Mouse (Mus musculus): ENCODE measurements around the gene Stab1. TPM values are rescaled to one million over a fixed set of nuclear protein-coding genes. Genes with fewer than 3 reads are reported as not detected.
A peak's percentile ranks its signal among the peaks of the same experiment; 100 is the strongest.

Stab1 gene
- polyA plus RNA-seq, 1 experiment from 2014 or later = 49.5 TPM

DNA sequence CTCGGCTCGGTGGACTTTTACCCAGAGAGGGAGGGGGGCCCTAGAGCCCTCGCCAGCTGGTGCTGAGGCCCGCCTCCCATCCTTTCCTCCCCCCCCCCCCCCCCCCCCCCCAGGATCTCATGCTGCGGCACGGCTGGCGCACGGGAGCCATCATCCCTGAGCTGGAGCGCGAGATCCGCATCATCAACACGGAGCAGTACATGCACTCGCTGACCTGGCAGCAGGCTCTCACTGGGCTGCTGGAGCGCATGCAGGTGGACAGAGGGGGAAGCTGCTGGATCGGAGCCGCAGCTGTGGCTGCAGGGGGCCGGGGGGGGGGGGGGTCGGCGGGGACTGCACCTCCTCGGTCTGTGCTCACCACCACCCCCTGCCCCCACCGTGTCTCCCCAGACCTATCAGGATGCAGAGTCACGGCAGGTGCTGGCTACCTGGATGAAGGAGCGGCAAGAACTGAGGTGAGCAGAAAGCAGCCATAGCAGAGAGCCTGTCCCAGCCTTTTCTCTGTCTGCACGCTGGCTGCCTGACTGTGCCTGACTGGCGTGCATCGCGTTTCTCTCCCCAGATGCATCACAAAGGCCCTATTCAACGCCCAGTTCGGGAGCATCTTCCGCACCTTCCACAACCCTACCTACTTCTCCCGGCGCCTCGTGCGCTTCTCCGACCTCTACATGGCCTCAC lies 30.1 kb downstream of the Stab1 start:
- Histone ChIP-seq H3K27me3 (replicated peaks) (no peaks in the 10 kb centered on the region), H3K4me1 (peaks cover 23% of the 10 kb centered on the region), H3K9me3 (0 out of 2 replicates have a peak, but pooled peaks cover 5% of the 10 kb centered on the region), H3K9ac (no peak overlapping the region), H3K36me3 (peaks cover 100% of the 10 kb centered on the region), H3K4me2 (no peak overlapping the region), H3K27ac (replicated peaks) (peak overlapping the region; percentile 63; the same call in 1 of the 2 replicates), H3K4me3 (no peak overlapping the region)
- WGBS = 83% methylated on average over 23 of the region's 35 CpGs
- no peak for ATAC-seq (ENCODE audit: extremely low read depth, insufficient number of reproducible peaks, low FRiP score, low TSS enrichment)

DNA sequence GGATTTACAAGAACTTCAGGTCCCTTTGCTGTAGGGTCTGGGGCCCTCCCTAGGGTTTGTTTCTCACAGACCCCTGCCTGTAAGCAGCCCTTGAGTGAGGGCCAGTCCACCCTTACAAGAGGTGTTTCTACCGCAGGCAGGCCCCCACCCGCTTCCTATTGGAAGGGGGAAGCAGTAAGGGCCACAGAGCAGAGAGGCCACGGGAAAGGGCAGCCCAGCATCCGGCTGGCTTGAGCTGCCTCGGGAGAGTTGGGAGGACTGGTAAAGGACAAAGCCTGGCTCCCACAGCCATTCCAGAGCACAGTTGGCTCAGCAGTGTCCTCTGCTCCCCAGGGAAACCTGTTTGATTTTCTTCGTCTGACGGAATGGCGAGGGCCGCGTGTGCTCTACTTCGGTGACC lies 30.6 kb downstream of the Stab1 start:
- Histone ChIP-seq H3K4me3 (no peak overlapping the region), H3K4me1 (peaks cover 29% of the 10 kb centered on the region), H3K9me3 (0 out of 2 replicates have a peak, but pooled peaks cover 4% of the 10 kb centered on the region), H3K27ac (replicated peaks) (peak overlapping the region; percentile 63), H3K4me2 (no peak overlapping the region), H3K9ac (no peak overlapping the region), H3K27me3 (replicated peaks) (no peaks in the 10 kb centered on the region), H3K36me3 (peaks cover 96% of the 10 kb centered on the region)
- ATAC-seq (ENCODE audit: extremely low read depth, insufficient number of reproducible peaks, low FRiP score, low TSS enrichment) = no peak
- WGBS = 78% methylated on average over 11 of the region's 11 CpGs

DNA sequence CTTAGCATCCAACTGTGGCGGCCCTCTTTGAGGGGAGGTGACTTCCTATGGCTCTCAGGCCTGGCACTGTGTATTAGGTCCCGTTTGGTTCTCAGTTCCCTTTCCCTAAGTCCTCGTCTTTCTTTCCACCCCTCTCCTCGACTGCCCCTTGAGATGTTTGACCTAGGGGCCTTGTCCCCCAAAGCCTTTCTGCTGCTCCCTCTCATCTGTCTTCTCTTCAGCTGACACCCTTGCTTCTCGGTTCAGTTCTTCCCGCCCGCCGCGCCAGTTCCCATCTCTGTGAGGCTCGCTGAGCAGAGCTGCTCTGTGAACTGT lies 31.2 kb downstream of the Stab1 start:
- H3K4me3 ChIP-seq = no peak overlapping the region
- H3K9ac ChIP-seq = 0 out of 2 replicates have a peak overlapping the region, but pooled peaks have one; percentile 28
- no peaks in the 10 kb centered on the region for H3K9me3 ChIP-seq
- no peaks in the 10 kb centered on the region for H3K27me3 ChIP-seq (replicated peaks)
- 73% methylated on average over 10 of the region's 10 CpGs for WGBS
- no peak for ATAC-seq (ENCODE audit: extremely low read depth, insufficient number of reproducible peaks, low FRiP score, low TSS enrichment)
- H3K4me2 ChIP-seq = no peak overlapping the region
- H3K27ac ChIP-seq (replicated peaks) = peak overlapping the region; percentile 63
- H3K4me1 ChIP-seq = peaks cover 34% of the 10 kb centered on the region
- peaks cover 90% of the 10 kb centered on the region for H3K36me3 ChIP-seq

DNA sequence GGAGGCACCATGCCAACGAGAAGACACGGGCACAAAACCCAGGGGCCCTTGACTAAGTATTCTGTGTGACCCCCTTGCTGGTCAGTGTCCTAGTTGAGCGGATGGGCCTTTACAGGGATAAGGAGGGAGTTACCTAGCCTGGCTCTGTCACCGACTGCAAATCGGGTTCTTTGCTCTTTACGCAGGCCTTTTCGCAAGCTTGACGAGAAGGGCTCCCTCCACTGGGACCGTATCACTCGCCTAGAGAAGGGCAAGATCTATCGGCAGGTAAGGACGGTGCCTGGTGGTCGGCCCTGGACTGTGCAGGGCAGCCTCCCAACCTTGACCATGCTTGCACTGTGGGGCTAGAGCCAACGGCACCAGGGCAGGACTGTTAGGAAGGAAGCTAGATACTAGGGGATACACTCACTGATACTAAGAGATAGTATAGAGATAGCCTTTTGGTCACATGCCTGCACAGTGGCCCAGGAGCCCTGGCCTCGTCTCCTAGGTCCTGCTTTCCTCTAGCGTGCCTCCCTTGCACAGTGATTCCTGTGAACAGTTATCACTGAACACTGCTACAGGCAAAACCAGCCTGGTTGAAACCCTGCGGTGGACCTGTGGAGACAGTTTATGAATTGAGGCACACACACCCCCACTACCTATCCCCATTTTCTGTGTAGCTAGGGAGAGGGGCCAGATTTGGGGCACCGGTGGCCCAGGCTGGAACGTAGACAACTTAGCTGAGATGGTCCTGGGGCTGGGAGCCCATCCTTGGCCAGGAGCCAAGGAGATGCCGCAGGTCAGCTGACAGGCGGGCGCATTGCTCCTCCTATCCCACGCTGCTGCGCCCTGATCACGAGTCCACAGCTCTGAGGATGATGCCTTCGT lies 31.8 kb downstream of the Stab1 start:
- 86% methylated on average over 26 of the region's 26 CpGs for WGBS
- Histone ChIP-seq H3K4me1 (peaks cover 40% of the 10 kb centered on the region), H3K9ac (no peak overlapping the region), H3K27ac (replicated peaks) (peak overlapping the region; percentile 63; the same call in 1 of the 2 replicates), H3K36me3 (peaks cover 84% of the 10 kb centered on the region), H3K4me3 (no peak overlapping the region), H3K4me2 (no peak overlapping the region), H3K27me3 (replicated peaks) (no peaks in the 10 kb centered on the region), H3K9me3 (no peaks in the 10 kb centered on the region)
- ATAC-seq (ENCODE audit: extremely low read depth, insufficient number of reproducible peaks, low FRiP score, low TSS enrichment) = no peak

DNA sequence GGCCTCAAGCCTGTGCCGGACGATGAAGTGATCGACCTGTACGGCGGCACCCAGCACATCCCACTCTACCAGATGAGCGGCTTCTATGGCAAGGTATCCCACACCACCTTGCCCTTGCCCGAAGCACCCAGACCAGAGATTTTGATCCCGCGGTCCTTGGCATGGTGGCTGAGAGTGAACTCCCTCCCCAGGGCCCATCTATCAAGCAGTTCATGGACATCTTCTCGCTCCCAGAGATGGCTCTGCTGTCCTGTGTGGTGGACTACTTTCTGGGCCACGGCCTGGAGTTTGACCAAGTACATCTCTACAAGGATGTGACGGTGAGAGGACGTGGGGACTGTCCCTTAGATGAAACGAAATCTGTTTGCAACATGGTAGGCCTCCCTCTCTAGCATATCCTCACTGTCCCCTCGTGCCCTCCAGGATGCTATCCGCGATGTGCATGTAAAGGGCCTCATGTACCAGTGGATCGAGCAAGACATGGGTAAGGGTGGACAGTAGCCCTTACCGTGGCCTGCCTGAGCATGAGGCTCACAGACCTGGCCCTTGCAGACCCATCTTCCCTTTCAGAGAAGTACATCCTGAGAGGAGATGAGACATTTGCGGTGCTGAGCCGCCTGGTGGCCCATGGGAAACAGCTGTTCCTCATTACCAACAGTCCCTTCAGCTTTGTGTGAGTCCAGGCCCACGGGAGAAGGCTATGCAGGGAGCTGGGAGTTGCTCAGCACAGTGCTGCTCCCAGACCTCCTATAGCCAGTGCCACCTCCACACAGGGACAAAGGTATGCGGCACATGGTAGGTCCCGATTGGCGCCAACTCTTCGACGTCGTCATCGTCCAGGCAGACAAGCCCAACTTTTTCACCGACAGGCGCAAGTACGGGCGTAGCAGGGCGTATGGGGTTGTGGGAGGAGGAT lies 32.7 kb downstream of the Stab1 start:
- Histone ChIP-seq H3K4me3 (no peak overlapping the region), H3K27ac (replicated peaks) (no peak overlapping the region), H3K4me1 (peaks cover 41% of the 10 kb centered on the region), H3K27me3 (replicated peaks) (no peaks in the 10 kb centered on the region), H3K36me3 (peaks cover 75% of the 10 kb centered on the region), H3K9me3 (no peaks in the 10 kb centered on the region), H3K9ac (no peak overlapping the region), H3K4me2 (no peak overlapping the region)
- WGBS = 92% methylated on average over 34 of the region's 34 CpGs
- ATAC-seq (ENCODE audit: extremely low read depth, insufficient number of reproducible peaks, low FRiP score, low TSS enrichment) = no peak

DNA sequence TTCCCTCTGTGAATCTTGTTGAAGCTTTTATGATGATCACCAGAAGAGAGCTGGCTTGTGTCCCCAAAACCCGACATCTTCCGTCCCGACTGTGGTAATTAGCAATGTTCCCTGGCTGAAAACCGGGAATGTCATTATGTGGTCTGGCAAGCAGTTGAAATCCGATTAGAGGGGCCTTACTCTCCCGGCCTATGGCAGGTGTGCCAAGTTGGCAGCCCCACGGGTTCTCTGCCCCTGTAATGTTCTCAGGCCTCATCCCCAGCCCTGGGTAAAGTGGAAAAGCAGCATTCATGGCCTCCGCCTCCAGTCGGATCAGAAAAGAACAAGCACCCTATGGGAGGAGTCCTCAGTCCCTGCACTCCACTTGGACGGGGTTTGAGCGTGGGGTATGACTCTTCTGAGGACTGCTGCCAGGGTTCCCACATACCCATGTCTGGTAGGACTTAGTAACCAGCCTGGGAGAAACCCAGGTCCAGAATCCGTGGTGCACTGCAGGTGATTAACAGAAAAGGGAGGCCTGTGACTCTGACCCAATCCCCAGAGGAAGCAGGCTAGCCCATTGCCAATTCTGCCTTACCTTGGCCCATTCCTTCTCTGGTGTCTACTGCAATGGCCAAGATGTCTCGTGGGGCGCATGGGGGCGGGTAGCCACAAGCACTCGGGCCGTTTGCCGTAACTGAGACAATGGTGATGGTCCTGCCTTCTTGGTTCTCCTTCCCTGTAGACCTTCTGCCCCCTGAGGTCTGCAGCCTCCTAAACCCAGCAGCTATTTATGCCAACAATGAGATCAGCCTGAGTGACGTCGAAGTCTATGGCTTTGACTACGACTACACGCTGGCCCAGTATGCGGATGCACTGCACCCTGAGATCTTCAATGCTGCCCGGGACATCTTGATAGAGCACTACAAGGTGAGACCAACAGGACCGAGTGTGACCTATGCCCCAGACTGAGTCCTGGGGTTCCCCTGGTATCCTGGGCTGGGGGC lies 34.1 kb downstream of the Stab1 start:
- Histone ChIP-seq H3K4me3 (no peak overlapping the region), H3K27ac (replicated peaks) (no peak overlapping the region), H3K4me2 (no peak overlapping the region), H3K4me1 (peaks cover 54% of the 10 kb centered on the region), H3K9me3 (no peaks in the 10 kb centered on the region), H3K36me3 (peaks cover 61% of the 10 kb centered on the region), H3K9ac (peak overlapping the region; percentile 97; the same call in 1 of the 2 replicates), H3K27me3 (replicated peaks) (no peaks in the 10 kb centered on the region)
- no peak for ATAC-seq (ENCODE audit: extremely low read depth, insufficient number of reproducible peaks, low FRiP score, low TSS enrichment)
- WGBS = 81% methylated on average over 25 of the region's 25 CpGs

DNA sequence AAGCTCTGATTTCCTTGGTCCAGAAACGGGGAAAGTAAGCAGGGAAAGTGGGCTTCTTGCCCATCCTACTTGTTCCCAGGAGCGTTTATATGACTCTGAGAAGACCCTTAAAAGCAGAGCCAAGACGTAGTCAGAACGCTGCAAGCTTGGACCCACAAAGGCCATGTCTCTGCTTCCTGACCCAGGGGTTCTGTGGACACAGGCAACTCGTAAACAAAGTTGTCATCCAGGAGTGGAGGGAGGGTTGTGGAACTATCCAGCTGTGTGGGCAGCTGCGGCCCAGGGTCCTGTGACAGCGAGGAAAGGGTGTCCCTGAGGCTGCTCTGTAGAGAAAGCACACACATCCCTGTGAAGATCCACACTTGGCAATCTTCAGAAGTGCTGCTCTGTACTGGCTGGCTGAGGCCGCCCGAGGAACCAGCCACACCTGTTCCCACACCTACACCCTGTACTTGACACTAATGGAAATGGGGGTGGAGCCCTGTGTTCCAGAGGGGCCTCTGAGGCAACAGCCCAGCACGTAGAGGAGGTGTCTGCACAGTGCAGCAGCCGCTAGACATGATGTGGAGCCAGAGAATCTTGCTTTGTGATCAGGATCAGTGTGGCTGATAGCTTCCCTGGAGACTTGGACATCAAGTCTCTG lies 35.3 kb downstream of the Stab1 start:
- Histone ChIP-seq H3K4me2 (peak overlapping the region; percentile 85), H3K9me3 (no peaks in the 10 kb centered on the region), H3K27ac (replicated peaks) (no peak overlapping the region), H3K36me3 (peaks cover 49% of the 10 kb centered on the region), H3K4me1 (peaks cover 55% of the 10 kb centered on the region), H3K4me3 (peak overlapping the region; percentile 10; the same call in 1 of the 2 replicates), H3K27me3 (replicated peaks) (no peaks in the 10 kb centered on the region), H3K9ac (peak overlapping the region; percentile 97)
- 59% methylated on average over 11 of the region's 11 CpGs for WGBS
- no peak for ATAC-seq (ENCODE audit: extremely low read depth, insufficient number of reproducible peaks, low FRiP score, low TSS enrichment)

DNA sequence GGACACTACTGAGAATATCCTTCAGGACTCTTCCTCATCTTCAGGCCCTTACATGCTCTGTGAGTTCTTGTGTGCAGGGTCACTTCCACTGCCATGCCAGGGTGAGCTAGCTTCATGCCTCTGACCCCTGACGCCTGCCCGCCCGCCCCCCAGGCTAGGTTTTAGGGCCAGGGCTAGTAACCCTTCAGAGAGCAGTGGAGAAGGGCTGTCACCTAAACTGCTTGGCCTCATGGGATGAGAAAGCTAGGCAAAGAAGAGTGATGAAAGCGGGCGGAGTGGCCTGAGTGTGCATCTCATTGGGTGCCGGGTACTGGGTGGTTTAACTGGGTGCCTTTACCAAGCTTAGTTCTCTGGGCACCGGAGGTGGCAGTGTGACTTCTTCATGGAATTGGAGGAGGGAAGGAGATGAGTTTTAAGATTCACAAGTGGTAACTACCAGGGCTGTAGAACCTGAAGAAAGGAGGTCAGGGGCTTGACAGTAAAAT lies 35.9 kb downstream of the Stab1 start:
- no peaks in the 10 kb centered on the region for H3K9me3 ChIP-seq
- H3K4me2 ChIP-seq = peak overlapping the region; percentile 85
- 77% methylated on average over 7 of the region's 7 CpGs for WGBS
- peak overlapping the region; percentile 97 for H3K9ac ChIP-seq
- no peak for ATAC-seq (ENCODE audit: extremely low read depth, insufficient number of reproducible peaks, low FRiP score, low TSS enrichment)
- peak overlapping the region; percentile 97 for H3K4me3 ChIP-seq
- no peaks in the 10 kb centered on the region for H3K27me3 ChIP-seq (replicated peaks)
- H3K4me1 ChIP-seq = peaks cover 53% of the 10 kb centered on the region
- peaks cover 43% of the 10 kb centered on the region for H3K36me3 ChIP-seq
- no peak overlapping the region for H3K27ac ChIP-seq (replicated peaks)

DNA sequence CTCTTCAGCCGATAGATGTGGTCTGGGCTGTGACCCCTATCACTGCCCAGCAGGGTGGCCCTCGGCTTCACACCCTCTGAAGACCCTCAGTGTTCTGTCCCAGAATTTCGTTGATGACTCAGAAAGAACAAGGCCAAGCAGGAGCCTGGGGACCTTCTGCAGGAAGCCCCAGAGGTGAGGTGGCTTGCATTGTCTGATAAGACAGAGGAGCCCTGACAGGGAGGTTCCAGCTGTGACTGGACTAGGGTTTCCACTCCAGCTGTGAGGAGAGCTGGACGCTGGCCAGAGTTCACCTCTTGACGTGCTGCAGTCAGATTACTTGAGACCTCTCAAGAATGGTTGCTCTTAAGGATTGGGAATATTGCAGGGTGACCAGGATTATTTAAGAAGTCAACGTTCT lies 36.4 kb downstream of the Stab1 start:
- WGBS = 2% methylated on average over 6 of the region's 6 CpGs
- Histone ChIP-seq H3K36me3 (peaks cover 42% of the 10 kb centered on the region), H3K27ac (replicated peaks) (no peak overlapping the region), H3K27me3 (replicated peaks) (no peaks in the 10 kb centered on the region), H3K4me1 (peaks cover 53% of the 10 kb centered on the region), H3K9ac (peak overlapping the region; percentile 97), H3K4me3 (peak overlapping the region; percentile 97), H3K4me2 (peak overlapping the region; percentile 85), H3K9me3 (no peaks in the 10 kb centered on the region)
- ATAC-seq (ENCODE audit: extremely low read depth, insufficient number of reproducible peaks, low FRiP score, low TSS enrichment) = no peak
